8 mouse cellular contexts compared by ENCODE assay signal in genomic region chr17:24850773-24851127, GRCm38 (mm10). TPM values are rescaled to one million over a fixed set of nuclear protein-coding genes. Genes with fewer than 3 reads are reported as not detected.
DNase-seq lines count a peak whose midpoint lies in the region; ATAC-seq and TF ChIP-seq lines count a peak whose summit lies in the region.

No protein-coding gene starts in this region.

- H3K4me3 ChIP-seq in left cerebral cortex, adult 2 months = peak overlapping the region; percentile 76
- peak overlapping the region; percentile 77 for H3K4me3 ChIP-seq in embryonic facial prominence, embryonic 12.5 days
- H3K4me3 ChIP-seq in intestine, embryonic 15.5 days (replicated peaks) = peak overlapping the region; percentile 90
- H3K4me3 ChIP-seq in neural tube, embryonic 12.5 days = peak overlapping the region; percentile 78

- TF ChIP-seq CTCF in left cerebral cortex, adult 2 months (IDR thresholded peaks at IDR 0.05) = no peak

- peak overlapping the region; percentile 66 for H3K9ac ChIP-seq in embryonic facial prominence, embryonic 12.5 days
- peak overlapping the region; percentile 68 for H3K9ac ChIP-seq in intestine, embryonic 15.5 days
- peak overlapping the region; percentile 67 for H3K9ac ChIP-seq in neural tube, embryonic 12.5 days

- peak overlapping the region; percentile 87 for H3K4me2 ChIP-seq in embryonic facial prominence, embryonic 12.5 days (replicated peaks)
- peak overlapping the region; percentile 86 for H3K4me2 ChIP-seq in intestine, embryonic 15.5 days (replicated peaks)
- H3K4me2 ChIP-seq in neural tube, embryonic 12.5 days (replicated peaks) = peak overlapping the region; percentile 92

- no peak for DNase-seq in left cerebral cortex, adult 2 months (ENCODE audit: extremely low spot score in 1 of 2, low spot score in 2 of 2)
- no peak for DNase-seq in left cerebral cortex, postnatal 36 days (ENCODE audit: low spot score in 2 of 2)
- DNase-seq in left cerebral cortex, adult 9 months (ENCODE audit: low spot score in 2 of 2) = no peak
- no peak for DNase-seq in adrenal gland, adult 2 months
- DNase-seq in gastrocnemius, postnatal 36 days = no peak

- peaks cover 14% of the 10 kb centered on the region for H3K4me1 ChIP-seq in embryonic facial prominence, embryonic 12.5 days
- peaks cover 12% of the 10 kb centered on the region for H3K4me1 ChIP-seq in intestine, embryonic 15.5 days (replicated peaks)
- H3K4me1 ChIP-seq in neural tube, embryonic 12.5 days = peaks cover 17% of the 10 kb centered on the region; the same call in 1 of the 2 replicates

- peaks cover 10% of the 10 kb centered on the region; the same call in 1 of the 2 replicates for H3K27me3 ChIP-seq in embryonic facial prominence, embryonic 12.5 days
- no peaks in the 10 kb centered on the region for H3K27me3 ChIP-seq in intestine, embryonic 15.5 days (replicated peaks)
- H3K27me3 ChIP-seq in neural tube, embryonic 12.5 days (replicated peaks) = peaks cover 4% of the 10 kb centered on the region; the same call in 1 of the 2 replicates

- no peaks in the 10 kb centered on the region for H3K9me3 ChIP-seq in embryonic facial prominence, embryonic 12.5 days
- H3K9me3 ChIP-seq in intestine, embryonic 15.5 days = no peaks in the 10 kb centered on the region
- H3K9me3 ChIP-seq in neural tube, embryonic 12.5 days = no peaks in the 10 kb centered on the region

- H3K27ac ChIP-seq in left cerebral cortex, adult 2 months = peak overlapping the region; percentile 98
- no peak overlapping the region for H3K27ac ChIP-seq in embryonic facial prominence, embryonic 12.5 days
- H3K27ac ChIP-seq in intestine, embryonic 15.5 days = no peak overlapping the region
- H3K27ac ChIP-seq in neural tube, embryonic 12.5 days = no peak overlapping the region; the same call in 1 of the 2 replicates

- 2% methylated on average over 20 of the region's 20 CpGs for WGBS in embryonic facial prominence, embryonic 12.5 days
- 1% methylated on average over 20 of the region's 20 CpGs for WGBS in intestine, embryonic 15.5 days
- WGBS in neural tube, embryonic 12.5 days = 2% methylated on average over 20 of the region's 20 CpGs

- ATAC-seq in embryonic facial prominence, embryonic 12.5 days (ENCODE audit: insufficient number of reproducible peaks, insufficient read depth, low FRiP score, low TSS enrichment) = no peak
- ATAC-seq in intestine, embryonic 15.5 days = no peak
- no peak; the same call in 1 of the 2 replicates for ATAC-seq in neural tube, embryonic 12.5 days (ENCODE audit: low FRiP score, low read depth)

- peaks cover 13% of the 10 kb centered on the region for H3K36me3 ChIP-seq in embryonic facial prominence, embryonic 12.5 days
- peaks cover 8% of the 10 kb centered on the region; the same call in 1 of the 2 replicates for H3K36me3 ChIP-seq in intestine, embryonic 15.5 days
- peaks cover 7% of the 10 kb centered on the region for H3K36me3 ChIP-seq in neural tube, embryonic 12.5 days

- intact Hi-C loops in left cerebral cortex, adult 2 months (cut with DNase I) = no loop called here
- intact Hi-C loops in left cerebral cortex, postnatal 36 days (cut with DNase I) = loop anchor here (2.0 kb wide), 1 partner anchor 36 kb away; the partner anchor contains the start of genes Nubp2 and Spsb3
- intact Hi-C loops in gastrocnemius, postnatal 36 days (cut with DNase I) = loop anchor here (2.0 kb wide), 1 partner anchor 26 kb away; no protein-coding TSS in a partner anchor

RNA-seq across cellular contexts. Expression of gene Fahd1, which starts 0.6 kb away (rescaled TPM):
- total RNA-seq in left cerebral cortex, adult 2 months (2021) = 10 to 100 TPM; 17.4 to 20.4 TPM
- total RNA-seq in left cerebral cortex, postnatal 36 days (2021) = 10 to 100 TPM; 18.0 to 20.5 TPM
- polyA plus RNA-seq in embryonic facial prominence, embryonic 12.5 days (2016; fragmentation: Nextera tagmentation; extraction: Ambion mirVana) = 21.3 and 23.2 TPM in 2 replicates
- 77.1 and 77.6 TPM in 2 replicates for polyA plus RNA-seq in intestine, embryonic 15.5 days (2015; fragmentation: Nextera tagmentation; extraction: Ambion mirVana)
- polyA plus RNA-seq in neural tube, embryonic 12.5 days (2016; fragmentation: Nextera tagmentation; extraction: Ambion mirVana) = 18.2 and 18.7 TPM in 2 replicates
- 10 to 100 TPM; 25.4 to 43.4 TPM for total RNA-seq in adrenal gland, adult 2 months (2021)
- 11.7 and 16.6 TPM in 2 replicates for polyA plus RNA-seq in adrenal gland, adult 2 months (2012; rRNA removed)
- 10 to 100 TPM; 40.3 to 42.1 TPM for total RNA-seq in gastrocnemius, postnatal 36 days (2021)

RNA-seq across cellular contexts. Expression of gene Hagh, which starts 10.8 kb away (rescaled TPM):
- total RNA-seq in left cerebral cortex, adult 2 months (2021) = 100 to 1,000 TPM; 129 to 141 TPM
- total RNA-seq in left cerebral cortex, postnatal 36 days (2021) = 100 to 1,000 TPM; 134 to 153 TPM
- polyA plus RNA-seq in embryonic facial prominence, embryonic 12.5 days (2016; fragmentation: Nextera tagmentation; extraction: Ambion mirVana) = 24.2 and 26.1 TPM in 2 replicates
- polyA plus RNA-seq in intestine, embryonic 15.5 days (2015; fragmentation: Nextera tagmentation; extraction: Ambion mirVana) = 55.1 and 69.8 TPM in 2 replicates
- polyA plus RNA-seq in neural tube, embryonic 12.5 days (2016; fragmentation: Nextera tagmentation; extraction: Ambion mirVana) = 37.5 and 40.0 TPM in 2 replicates
- 100 to 1,000 TPM; 102 to 123 TPM for total RNA-seq in adrenal gland, adult 2 months (2021)
- 115 and 137 TPM in 2 replicates for polyA plus RNA-seq in adrenal gland, adult 2 months (2012; rRNA removed)
- 10 to 100 TPM; 66.0 to 77.0 TPM for total RNA-seq in gastrocnemius, postnatal 36 days (2021)

RNA-seq across cellular contexts. Expression of gene Igfals, which starts 15.0 kb away (rescaled TPM):
- total RNA-seq in left cerebral cortex, adult 2 months (2021) = not detected
- not detected for total RNA-seq in left cerebral cortex, postnatal 36 days (2021)
- 0.22 and 0.28 TPM in 2 replicates for polyA plus RNA-seq in embryonic facial prominence, embryonic 12.5 days (2016; fragmentation: Nextera tagmentation; extraction: Ambion mirVana)
- 3.4 and 4.4 TPM in 2 replicates for polyA plus RNA-seq in intestine, embryonic 15.5 days (2015; fragmentation: Nextera tagmentation; extraction: Ambion mirVana)
- polyA plus RNA-seq in neural tube, embryonic 12.5 days (2016; fragmentation: Nextera tagmentation; extraction: Ambion mirVana) = 0.28 and 0.32 TPM in 2 replicates
- 1 to 10 TPM; 5.5 to 6.7 TPM for total RNA-seq in adrenal gland, adult 2 months (2021)
- polyA plus RNA-seq in adrenal gland, adult 2 months (2012; rRNA removed) = 11.2 and 18.5 TPM in 2 replicates
- total RNA-seq in gastrocnemius, postnatal 36 days (2021) = 1 to 10 TPM; 3.3 to 3.8 TPM

RNA-seq across cellular contexts. Expression of gene Nubp2, which starts 35.4 kb away (rescaled TPM):
- 10 to 100 TPM; 30.7 to 32.4 TPM for total RNA-seq in left cerebral cortex, adult 2 months (2021)
- total RNA-seq in left cerebral cortex, postnatal 36 days (2021) = 10 to 100 TPM; 31.4 to 34.8 TPM
- polyA plus RNA-seq in embryonic facial prominence, embryonic 12.5 days (2016; fragmentation: Nextera tagmentation; extraction: Ambion mirVana) = 49.7 and 53.6 TPM in 2 replicates
- polyA plus RNA-seq in intestine, embryonic 15.5 days (2015; fragmentation: Nextera tagmentation; extraction: Ambion mirVana) = 51.5 and 57.9 TPM in 2 replicates
- polyA plus RNA-seq in neural tube, embryonic 12.5 days (2016; fragmentation: Nextera tagmentation; extraction: Ambion mirVana) = 75.4 and 75.9 TPM in 2 replicates
- total RNA-seq in adrenal gland, adult 2 months (2021) = 10 to 100 TPM; 53.1 to 56.6 TPM
- polyA plus RNA-seq in adrenal gland, adult 2 months (2012; rRNA removed) = 38.5 and 55.9 TPM in 2 replicates
- total RNA-seq in gastrocnemius, postnatal 36 days (2021) = 10 to 100 TPM; 10.0 TPM

RNA-seq across cellular contexts. Expression of gene Spsb3, which starts 35.7 kb away (rescaled TPM):
- 10 to 100 TPM; 58.6 to 63.3 TPM for total RNA-seq in left cerebral cortex, adult 2 months (2021)
- total RNA-seq in left cerebral cortex, postnatal 36 days (2021) = 10 to 100 TPM; 56.4 to 63.7 TPM
- 43.3 and 43.8 TPM in 2 replicates for polyA plus RNA-seq in embryonic facial prominence, embryonic 12.5 days (2016; fragmentation: Nextera tagmentation; extraction: Ambion mirVana)
- 32.0 and 33.4 TPM in 2 replicates for polyA plus RNA-seq in intestine, embryonic 15.5 days (2015; fragmentation: Nextera tagmentation; extraction: Ambion mirVana)
- polyA plus RNA-seq in neural tube, embryonic 12.5 days (2016; fragmentation: Nextera tagmentation; extraction: Ambion mirVana) = 53.1 and 57.7 TPM in 2 replicates
- total RNA-seq in adrenal gland, adult 2 months (2021) = 10 to 100 TPM; 30.8 to 33.1 TPM
- polyA plus RNA-seq in adrenal gland, adult 2 months (2012; rRNA removed) = 144 and 179 TPM in 2 replicates
- total RNA-seq in gastrocnemius, postnatal 36 days (2021) = 10 to 100 TPM; 25.4 to 31.0 TPM
